Mouse (Mus musculus): ENCODE results near the gene Nckap1l.

DNA sequence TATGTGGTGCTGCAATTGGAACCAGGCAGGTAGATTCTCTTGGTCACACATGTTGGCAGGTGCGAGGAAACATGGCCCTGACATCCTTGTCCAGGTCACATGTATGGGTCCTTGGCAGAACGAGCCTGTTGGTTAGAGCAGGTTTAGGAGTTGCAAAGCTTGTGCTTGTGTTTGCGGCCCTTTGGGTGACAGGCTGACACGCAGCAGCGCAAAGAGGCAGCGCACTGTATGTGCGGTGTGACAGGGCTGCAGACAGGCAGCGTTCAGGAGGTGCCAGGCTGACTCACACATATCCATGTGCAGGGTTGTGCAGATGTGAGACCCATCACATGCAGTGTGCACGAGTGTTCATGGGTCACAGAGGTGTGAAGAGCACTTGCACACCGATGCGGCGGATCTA is 50.1 kb downstream of the Nckap1l start:
- TF ChIP-seq POLR2A (IDR thresholded peaks at IDR 0.05; ENCODE audit: low read depth, low read length) (no peak), CTCF (IDR thresholded peaks at IDR 0.05; ENCODE audit: extremely low read depth, insufficient read depth, insufficient read length, insufficient replicate concordance) (no peak)
